Mouse (Mus musculus): ENCODE measurements around the gene Trak2.

GRCm38 (mm10) chr1:58982276-58982675, 9.0 kb upstream of the Trak2 start:
- no peak for TF ChIP-seq GATA1 (IDR thresholded peaks at IDR 0.05; ENCODE audit: low read length)
- no peak for TF ChIP-seq TAL1 (IDR thresholded peaks at IDR 0.05; ENCODE audit: low read length)
